Mouse (Mus musculus) ES-E14 (cell line): ENCODE results near the gene Stk10. TPM values are rescaled to one million over a fixed set of nuclear protein-coding genes. Genes with fewer than 3 reads are reported as not detected.

Experiments used
- DNase-seq: peaks from one replicate; pipeline ENCODE4 v3.0.0-alpha.2; 2013; ENCODE audit warnings: low read depth, low spot score
- H3K27ac ChIP-seq: 2 replicates; pipeline ENCODE4 v1.5.1; 2012; ENCODE audit warnings: low read depth, mild to moderate bottlenecking, low read length, moderate library complexity, mixed read lengths; ENCODE audit not compliant: poor library complexity, insufficient read depth, severe bottlenecking
- H3K36me3 ChIP-seq: 2 replicates; pipeline ENCODE4 v1.6.1; 2012; ENCODE audit warnings: mild to moderate bottlenecking, low read length, moderate library complexity, mixed read lengths; ENCODE audit not compliant: control insufficient read depth, poor library complexity, insufficient read depth, severe bottlenecking
- H3K4me1 ChIP-seq, 2 experiments: fragments of 150-350 bp in 1 of 2; sonication (generic) in 1 of 2; 2 replicates each; pipeline ENCODE4 v1.6.1; 2012; ENCODE audit warnings: low read length in 2 of 2, mild to moderate bottlenecking in 1 of 2, mixed read lengths in 1 of 2; ENCODE audit not compliant: control insufficient read depth in 2 of 2, insufficient read depth in 2 of 2, poor library complexity in 1 of 2
- H3K4me3 ChIP-seq, 2 experiments: fragments of 150-350 bp in 1 of 2; sonication (generic) in 1 of 2; 2 replicates each; pipeline ENCODE4 v1.5.1; 2012; ENCODE audit warnings: low read length in 2 of 2, low read depth in 1 of 2, mild to moderate bottlenecking in 1 of 2, mixed read lengths in 1 of 2; ENCODE audit not compliant: insufficient read depth in 1 of 2, poor library complexity in 1 of 2, severe bottlenecking in 1 of 2
- H3K9ac ChIP-seq: 2 replicates; pipeline ENCODE4 v1.6.1; 2012; ENCODE audit warnings: low read depth, mild to moderate bottlenecking, low read length, mixed read lengths; ENCODE audit not compliant: poor library complexity, insufficient read depth, severe bottlenecking
- H3K9me3 ChIP-seq: fragments of 150-350 bp; sonication (generic); 2 replicates; pipeline ENCODE4 v1.6.1; 2012; ENCODE audit warnings: low read depth, mild to moderate bottlenecking, low read length; ENCODE audit not compliant: control insufficient read depth, insufficient read depth
- CHD2 ChIP-seq: IDR thresholded peaks from 2 replicates; pipeline ENCODE4 v1.6.1; 2014; ENCODE audit warnings: mild to moderate bottlenecking, low read depth, low read length, inconsistent platforms
- HCFC1 ChIP-seq: IDR thresholded peaks from 2 replicates; pipeline ENCODE4 v1.6.1; 2012; ENCODE audit warnings: low read length, inconsistent platforms, borderline replicate concordance; ENCODE audit not compliant: insufficient read depth
- MAFK ChIP-seq: IDR thresholded peaks from 2 replicates; pipeline ENCODE4 v1.6.1; 2014; ENCODE audit warnings: mild to moderate bottlenecking, low read depth, low read length, inconsistent platforms; ENCODE audit not compliant: insufficient read depth
- ZC3H11A ChIP-seq: IDR thresholded peaks from 2 replicates; pipeline ENCODE4 v1.6.1; 2012; ENCODE audit warnings: low read depth, mild to moderate bottlenecking, inconsistent platforms, low read length, borderline replicate concordance
- ZNF384 ChIP-seq: IDR thresholded peaks from 2 replicates; pipeline ENCODE4 v1.6.1; 2012; ENCODE audit warnings: low read depth, low read length, inconsistent platforms
- in situ Hi-C, 2 experiments: fragments of 600-800 bp; cut with MboI; formaldehyde crosslinking; loops; one replicate each; pipeline ENCODE4 v1.15.1; 2025; ENCODE audit warnings: low sequenced_read_pairs in 2 of 2, inconsistent platforms in 1 of 2; ENCODE audit not compliant: unreplicated experiment in 2 of 2
- total RNA-seq: library from RNA; depleted of rRNA; stranded (reverse); fragments of 300-350 nt; gene quantifications from 2 replicates; pipeline ENCODE4 v1.2.3, GENCODE M21; 2012

Gene Stk10
- total RNA-seq, 1 experiment: 9.8 TPM

GRCm38 (mm10) chr11:32552401-32553090 is 19.4 kb downstream of the Stk10 start:
- Histone ChIP-seq H3K9me3 (no peaks in the 10 kb centered on the region), H3K27ac (no peak overlapping the region), H3K4me3 (no peak overlapping the region), H3K36me3 (no peaks in the 10 kb centered on the region), H3K4me1 (peaks cover 0 to 3% of the 10 kb centered on the region in 2 experiments; a peak in 1 of 4 replicates), H3K9ac (no peak overlapping the region)
- no peak for DNase-seq
- no peak for TF ChIP-seq CHD2
- no peak for TF ChIP-seq ZC3H11A
- in situ Hi-C loops: no loop called here

- Histone ChIP-seq H3K4me1 (peaks cover 0 to 3% of the 10 kb centered on the region in 2 experiments; a peak in 1 of 4 replicates), H3K9ac (0 out of 2 replicates have a peak overlapping the region, but pooled peaks have one; percentile 11), H3K36me3 (no peaks in the 10 kb centered on the region), H3K9me3 (no peaks in the 10 kb centered on the region), H3K4me3 (no peak overlapping the region), H3K27ac (no peak overlapping the region)
- TF ChIP-seq CHD2 (no peak), ZNF384 (no peak), HCFC1 (no peak), MAFK (no peak), ZC3H11A (no peak)
- in situ Hi-C loops: no loop called here
- no peak for DNase-seq
Measured at GRCm38 (mm10) chr11:32553311-32554140, 20.4 kb downstream of the Stk10 start.

GRCm38 (mm10) chr11:32554141-32555091 is 21.3 kb downstream of the Stk10 start:
- no peak for TF ChIP-seq MAFK
- H3K27ac ChIP-seq: no peak overlapping the region
- no peaks in the 10 kb centered on the region for H3K9me3 ChIP-seq
- no peak for DNase-seq
- no peak overlapping the region for H3K9ac ChIP-seq
- peaks cover 0 to 3% of the 10 kb centered on the region in 2 experiments; a peak in 1 of 4 replicates for H3K4me1 ChIP-seq
- no peaks in the 10 kb centered on the region for H3K36me3 ChIP-seq
- H3K4me3 ChIP-seq: no peak overlapping the region
- in situ Hi-C loops: no loop called here

- DNase-seq: no peak
- H3K36me3 ChIP-seq: no peaks in the 10 kb centered on the region
- no peak overlapping the region for H3K27ac ChIP-seq
- in situ Hi-C loops: no loop called here
- no peak overlapping the region for H3K4me3 ChIP-seq
- H3K9ac ChIP-seq: no peak overlapping the region
- H3K9me3 ChIP-seq: no peaks in the 10 kb centered on the region
- TF ChIP-seq MAFK (no peak), ZNF384 (no peak), HCFC1 (no peak), ZC3H11A (no peak), CHD2 (no peak)
- peaks cover 0 to 3% of the 10 kb centered on the region in 2 experiments; a peak in 1 of 4 replicates for H3K4me1 ChIP-seq
Measured at GRCm38 (mm10) chr11:32555103-32555689, 22.1 kb downstream of the Stk10 start.
